Mouse (Mus musculus) spleen, adult 18-20 months (tissue): ENCODE results near the gene Rbp7.
"Not testable (repeated sequence)": the region's sequence is repeated elsewhere in the genome, so short reads cannot be mapped to it uniquely, and the experiment has no call there.

Source experiments
- DNase-seq, 2 experiments: peaks; one replicate each; pipeline ENCODE4 v3.0.0; 2022; ENCODE audit warnings: mixed read lengths in 2 of 2

Gene Rbp7

DNA sequence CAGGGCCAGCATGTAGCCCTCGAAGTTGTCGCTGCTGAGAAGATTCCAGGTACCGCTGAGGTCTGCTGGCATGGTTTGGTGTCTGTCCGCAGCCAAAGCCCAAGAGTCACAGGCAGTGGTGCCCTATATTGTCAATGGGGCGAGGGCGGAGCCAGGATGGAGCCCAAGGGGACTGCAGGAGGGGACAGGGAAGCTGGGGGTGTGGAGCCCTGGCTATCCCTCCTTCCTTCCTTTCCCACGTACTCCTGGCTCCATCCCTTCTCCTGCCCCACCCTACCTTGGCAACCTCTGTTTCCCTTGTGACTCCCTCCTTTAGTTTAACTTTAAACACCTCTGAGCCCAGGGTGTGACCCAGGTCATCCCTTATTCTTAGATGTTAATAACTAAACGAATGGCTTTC lies at the start of gene Rbp7:
Rbp7 (minus strand) TSS at position 100 of the 400 bp plus-strand sequence.
- DNase-seq, result no peak

DNA sequence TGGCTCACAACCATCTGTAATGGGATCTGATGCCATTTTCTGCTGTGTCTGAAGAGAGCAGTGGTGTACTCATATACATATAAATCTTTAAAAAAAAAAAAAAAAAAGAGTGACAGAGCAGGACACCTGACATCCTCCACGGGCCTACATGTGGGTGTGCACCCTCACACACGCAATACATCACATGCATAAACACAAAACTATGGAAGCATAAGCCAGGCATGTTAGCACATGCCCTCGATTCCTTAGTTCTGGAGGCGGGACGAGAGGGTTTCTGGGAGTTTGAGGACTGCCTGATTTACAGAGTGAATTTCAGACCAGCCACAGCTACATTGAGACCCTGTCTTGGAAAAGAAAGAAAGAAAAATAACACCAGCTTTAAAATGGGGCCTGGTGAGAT lies 49.6 kb upstream of the Rbp7 start:
- DNase-seq, result no peak

DNA sequence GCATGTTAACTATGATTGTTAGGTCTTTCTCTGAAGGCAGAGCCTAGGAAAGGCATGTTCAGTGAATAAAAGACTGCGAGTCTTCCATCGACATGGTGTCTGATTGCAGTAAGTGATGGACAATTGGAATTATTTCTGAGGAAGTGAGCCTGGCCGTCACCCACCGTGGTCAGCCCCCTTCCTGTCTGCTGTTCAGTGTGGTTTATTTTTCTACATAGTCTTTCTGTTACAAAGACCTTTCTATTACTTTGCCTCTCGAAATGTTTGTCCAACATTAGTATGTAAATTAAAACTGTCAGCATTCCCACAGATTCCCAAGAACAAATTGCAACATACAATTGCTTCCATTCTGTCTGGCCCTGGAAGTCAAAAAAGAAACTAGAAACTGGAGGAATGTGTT lies 45.0 kb upstream of the Rbp7 start:
- no peak for DNase-seq

DNA sequence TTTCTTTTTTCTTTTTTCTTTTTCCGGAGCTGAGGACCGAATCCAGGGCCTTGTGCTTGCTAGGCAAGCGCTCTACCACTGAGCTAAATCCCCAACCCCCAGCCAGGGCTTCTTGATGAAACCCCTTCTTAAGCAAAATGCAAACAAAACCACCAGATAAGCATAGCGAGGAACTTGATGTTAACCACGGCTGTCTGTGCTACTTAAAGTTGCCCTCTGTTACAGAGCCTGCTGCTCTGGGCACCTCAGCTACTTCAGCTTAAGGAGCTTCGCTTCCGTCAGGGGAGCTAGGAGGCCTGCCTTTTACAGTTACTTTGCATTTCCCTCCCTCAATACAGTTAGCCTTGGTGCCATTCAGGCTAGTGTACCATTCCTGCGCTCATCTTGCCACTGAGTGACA lies 44.1 kb upstream of the Rbp7 start:
- DNase-seq, result no peak

DNA sequence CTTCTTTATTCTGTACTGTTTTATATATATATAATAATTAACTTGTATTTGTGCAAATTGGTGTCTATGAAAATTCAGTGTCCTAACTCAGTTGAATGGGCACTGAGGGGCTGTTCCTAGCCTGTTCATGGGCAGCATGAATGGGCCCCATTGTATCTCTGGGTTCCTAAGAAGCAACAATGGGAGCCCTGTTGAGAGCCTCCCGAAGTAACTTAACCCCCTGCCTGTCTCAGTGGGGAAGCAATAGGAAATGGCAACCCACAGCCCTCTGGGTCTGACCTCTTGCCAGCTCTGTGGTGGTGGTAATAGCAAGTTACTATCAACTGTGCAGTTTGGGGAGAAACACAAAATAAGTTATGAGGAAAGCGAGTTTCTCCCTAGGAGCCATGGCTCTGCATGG lies 41.8 kb upstream of the Rbp7 start:
- DNase-seq, result no peak

DNA sequence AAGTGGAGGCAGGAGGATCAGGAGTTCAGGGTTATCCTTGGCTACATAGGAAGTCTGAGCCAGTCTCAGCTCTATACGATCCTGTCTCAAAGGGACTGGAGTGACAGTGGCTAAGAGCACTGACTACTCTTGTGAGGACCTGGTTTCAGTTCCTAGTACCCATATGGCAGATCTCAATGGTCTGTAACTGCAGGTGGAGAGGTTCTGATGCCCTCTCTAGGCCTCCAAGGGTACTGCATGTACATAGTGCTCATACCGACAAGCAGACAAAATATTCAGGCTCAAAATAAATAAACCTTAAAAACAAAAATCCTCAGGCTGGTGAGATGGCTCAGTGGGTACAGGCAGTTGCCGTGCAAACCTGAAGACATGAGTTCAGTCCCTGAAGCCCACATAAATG lies 36.4 kb upstream of the Rbp7 start:
- DNase-seq, result no peak

DNA sequence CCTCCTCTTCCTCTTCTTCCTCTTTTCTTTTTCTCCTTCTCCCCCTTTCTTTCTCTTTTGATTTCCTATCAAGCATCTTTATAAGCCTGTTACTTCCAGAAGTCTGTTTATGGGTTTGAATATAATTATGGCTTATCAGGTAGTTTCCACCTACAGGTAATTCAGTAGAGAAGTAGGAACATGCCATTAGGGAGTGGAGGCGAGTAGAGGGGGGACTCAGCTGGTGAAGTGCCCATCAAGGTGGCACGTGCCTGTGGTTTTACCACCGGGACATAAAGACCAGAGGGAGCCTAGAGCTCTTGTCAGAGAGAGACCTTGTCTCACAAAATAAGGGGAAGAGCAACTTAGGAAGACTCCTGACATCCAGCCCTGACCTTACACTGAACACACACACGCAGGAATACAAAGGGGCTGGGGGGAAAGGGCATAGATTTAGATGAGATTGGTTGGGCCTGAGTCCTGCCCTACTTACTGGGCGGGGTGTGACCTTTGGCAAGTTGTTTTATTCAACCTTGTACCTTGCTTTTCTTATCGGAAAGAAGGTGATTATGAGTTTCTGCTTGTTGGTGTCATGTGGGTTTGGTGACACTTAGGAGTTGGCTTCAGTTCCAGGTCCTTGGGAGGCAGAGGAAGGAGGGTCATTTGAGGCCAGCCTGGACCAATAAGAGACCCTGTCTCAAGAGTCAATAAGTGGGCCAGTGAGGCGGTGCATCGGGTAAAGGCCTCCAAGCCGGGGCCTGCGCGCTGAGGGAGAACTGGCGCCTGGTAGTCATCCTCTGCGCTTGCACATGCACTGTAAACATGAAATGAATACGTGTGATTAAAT lies 34.9 kb upstream of the Rbp7 start:
- DNase-seq, result no peak

DNA sequence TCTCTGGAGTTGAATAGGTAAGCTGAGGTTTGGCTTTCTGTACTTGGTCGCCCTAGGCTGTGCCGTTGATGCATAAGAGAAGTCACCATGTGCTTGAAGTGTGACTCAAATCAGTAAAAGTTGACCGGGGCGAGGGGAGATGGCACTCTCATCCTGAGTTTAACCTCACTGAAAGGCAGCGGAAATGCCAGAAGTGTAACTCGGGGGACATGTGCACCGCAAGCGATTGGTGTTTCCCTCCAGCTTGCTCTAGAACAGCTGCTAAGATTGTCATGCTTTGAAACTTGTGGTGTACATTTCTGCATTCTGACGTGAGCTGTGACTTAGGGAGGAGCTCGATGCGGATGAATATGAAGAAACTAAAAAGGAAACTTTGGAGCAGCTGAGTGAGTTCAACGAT lies 33.0 kb upstream of the Rbp7 start:
- DNase-seq, result no peak

DNA sequence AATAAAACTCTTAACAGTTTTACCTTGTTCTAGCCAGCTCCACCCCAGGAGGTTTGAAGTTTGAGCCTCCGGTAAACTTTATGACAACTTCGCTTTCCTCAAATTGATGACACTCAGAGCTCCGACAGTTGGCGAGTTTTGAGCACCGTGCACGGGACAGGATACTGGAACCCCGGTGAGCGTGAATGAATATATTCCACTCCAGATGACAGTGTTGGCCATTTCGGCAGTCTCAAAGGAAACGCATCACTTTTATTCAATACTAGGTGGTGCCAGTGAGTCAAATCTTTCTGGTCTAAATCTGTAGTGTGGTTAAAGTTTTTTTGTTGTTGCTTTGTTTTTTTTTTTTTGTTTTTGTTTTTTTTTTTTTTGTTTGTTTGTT lies 31.0 kb upstream of the Rbp7 start:
- peak in 1 of 2 experiments; percentile 14 for DNase-seq

DNA sequence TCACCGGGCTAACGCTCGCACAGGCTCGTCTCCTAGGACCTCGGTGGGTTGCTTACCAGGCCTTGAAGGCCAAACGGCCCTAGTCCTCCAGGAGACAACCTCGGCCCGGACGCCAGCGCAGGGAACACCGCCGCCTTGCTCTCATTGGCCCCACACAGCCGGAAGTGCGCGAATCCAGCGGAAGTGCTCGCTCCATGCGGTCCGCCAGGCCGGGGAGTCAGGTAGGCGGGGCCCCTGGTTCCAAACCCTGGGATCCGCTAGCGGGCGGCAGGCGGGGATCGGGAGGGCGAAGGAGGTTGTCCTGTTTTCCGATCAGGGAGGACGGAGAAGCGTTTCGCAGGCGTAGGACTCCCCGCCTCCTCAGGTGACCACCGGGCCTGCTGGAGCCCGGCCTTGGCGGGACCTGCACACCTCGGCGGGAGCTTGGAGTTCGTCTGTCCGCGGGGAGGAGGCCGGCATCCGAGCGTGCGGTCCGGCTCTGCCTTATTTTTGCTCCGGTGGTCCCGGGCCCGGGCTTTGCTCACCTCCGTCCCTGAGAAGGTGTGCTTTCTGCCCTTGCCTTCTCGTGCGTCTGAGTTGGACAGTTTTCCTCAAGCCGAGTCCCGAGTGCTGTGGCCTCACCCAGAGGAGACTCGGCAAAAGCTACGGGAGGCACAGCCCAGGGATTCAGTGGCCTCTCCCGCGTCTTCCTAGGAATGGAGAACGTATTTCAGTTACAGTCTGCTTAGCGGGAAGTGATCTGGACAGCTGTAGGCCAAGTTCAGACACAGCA lies 30.5 kb upstream of the Rbp7 start, which contains the start of the genes Nmnat1 and Lzic:
Nmnat1 (minus strand) TSS at position 150 of the 772 bp plus-strand sequence.
Lzic (plus strand) TSS at position 177 of the 772 bp plus-strand sequence.
- peak; percentile 75 to 85 for DNase-seq

DNA sequence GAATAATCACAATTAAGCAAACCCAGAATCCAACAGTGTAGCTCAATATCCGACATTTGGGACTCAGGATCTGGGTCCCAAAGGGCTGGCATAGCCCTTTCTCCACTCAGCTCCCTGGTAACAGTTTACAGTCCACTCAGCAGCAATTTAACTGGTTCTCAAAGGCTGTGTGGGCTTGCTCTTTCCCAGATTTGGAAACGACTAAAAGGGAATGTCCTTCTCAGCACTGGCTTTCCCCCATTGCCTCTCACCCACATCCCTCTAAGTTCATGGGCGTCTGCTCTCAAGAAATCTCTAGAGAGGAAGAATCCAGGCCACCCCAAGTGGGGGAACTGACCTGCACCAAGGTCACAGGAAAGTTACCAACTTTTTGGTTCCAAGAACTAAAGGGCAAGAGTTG lies 29.8 kb upstream of the Rbp7 start:
- no peak for DNase-seq

DNA sequence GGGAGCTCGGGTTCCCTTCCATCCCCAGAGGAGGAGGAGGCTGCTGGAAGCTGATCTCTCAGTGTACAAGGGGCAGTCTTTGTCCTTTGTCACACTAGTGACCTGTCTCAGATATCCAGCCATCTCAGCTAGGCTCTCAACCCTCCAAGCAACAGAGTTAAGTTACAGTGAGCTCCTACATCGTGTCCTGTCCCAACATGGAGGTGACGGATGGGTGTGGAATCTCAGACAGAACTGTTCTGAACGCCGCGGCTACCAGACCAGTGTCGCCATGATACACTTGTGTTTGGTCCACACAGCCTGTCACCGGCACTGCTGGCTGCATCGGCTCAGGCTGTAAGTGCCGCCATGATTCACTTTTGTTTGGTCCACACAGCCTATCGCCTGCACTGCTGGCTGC lies 22.3 kb upstream of the Rbp7 start, which contains the start of gene Tmem274:
Tmem274 (plus strand) TSS at position 301 of the 400 bp plus-strand sequence.
- DNase-seq, result no peak

DNA sequence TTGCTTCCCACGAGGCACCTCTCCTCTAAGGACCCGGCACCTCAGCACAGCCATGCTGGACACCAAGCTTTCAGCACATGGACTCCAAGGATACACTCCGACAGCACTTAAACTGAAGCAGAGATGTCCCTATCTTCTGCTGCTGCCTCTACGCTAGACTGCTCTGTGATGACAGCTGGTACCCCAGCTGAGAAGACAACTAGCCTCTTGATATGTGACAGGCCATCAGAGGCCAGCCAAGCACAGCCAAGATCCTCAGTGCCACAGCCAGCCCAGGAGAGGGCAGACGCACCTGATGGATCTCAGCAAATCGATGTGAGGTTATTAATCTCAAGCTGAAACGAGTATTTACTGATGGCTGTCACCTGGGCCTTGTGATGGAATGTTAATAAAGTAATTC lies 20.3 kb upstream of the Rbp7 start:
- DNase-seq, result no peak

DNA sequence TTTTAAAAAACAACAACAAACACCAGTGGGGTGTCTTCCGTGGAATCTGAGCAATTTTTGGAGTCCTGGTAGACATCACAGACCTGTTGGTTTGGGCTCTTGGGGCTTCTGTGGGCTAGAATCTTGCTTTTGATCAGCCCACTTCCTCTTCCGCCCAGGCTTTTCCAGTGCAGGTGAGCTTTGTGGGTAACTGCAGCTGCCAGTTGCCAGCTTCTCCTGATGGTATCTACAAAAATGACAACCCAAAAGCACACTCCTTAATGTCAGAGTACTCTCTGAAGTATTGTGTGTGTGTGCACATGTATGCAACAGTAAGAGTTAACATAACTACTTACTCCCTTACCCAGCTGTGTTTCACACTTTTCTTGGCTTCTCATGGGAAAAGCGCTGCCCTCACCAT lies 14.8 kb upstream of the Rbp7 start:
- DNase-seq, result peak in 1 of 2 experiments; percentile 18

DNA sequence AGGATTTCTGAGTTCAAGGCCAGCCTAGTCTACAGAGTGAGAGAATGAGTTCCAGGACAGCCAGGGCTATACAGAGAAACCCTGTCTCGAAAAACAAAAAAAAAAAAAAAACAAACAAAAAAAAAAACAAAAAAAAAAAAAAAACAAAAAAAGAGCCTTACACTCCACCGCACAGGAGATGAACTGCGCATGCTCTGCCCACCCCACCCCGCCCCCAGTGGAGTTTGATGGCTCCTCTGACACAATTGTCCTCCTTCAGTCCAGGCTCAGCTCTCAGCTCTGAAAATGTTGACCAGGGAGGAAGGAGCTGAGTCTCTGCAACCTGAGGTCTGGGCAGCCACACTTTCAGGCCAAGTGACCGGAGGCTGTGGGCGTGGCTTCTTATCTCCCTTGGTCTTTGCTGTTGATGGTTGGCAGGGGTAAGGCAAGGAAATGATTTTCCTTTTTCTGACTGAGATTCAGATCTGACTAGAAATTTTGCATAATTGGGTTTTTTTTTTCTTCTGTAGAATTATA lies 8.7 kb upstream of the Rbp7 start:
- DNase-seq, result no peak

DNA sequence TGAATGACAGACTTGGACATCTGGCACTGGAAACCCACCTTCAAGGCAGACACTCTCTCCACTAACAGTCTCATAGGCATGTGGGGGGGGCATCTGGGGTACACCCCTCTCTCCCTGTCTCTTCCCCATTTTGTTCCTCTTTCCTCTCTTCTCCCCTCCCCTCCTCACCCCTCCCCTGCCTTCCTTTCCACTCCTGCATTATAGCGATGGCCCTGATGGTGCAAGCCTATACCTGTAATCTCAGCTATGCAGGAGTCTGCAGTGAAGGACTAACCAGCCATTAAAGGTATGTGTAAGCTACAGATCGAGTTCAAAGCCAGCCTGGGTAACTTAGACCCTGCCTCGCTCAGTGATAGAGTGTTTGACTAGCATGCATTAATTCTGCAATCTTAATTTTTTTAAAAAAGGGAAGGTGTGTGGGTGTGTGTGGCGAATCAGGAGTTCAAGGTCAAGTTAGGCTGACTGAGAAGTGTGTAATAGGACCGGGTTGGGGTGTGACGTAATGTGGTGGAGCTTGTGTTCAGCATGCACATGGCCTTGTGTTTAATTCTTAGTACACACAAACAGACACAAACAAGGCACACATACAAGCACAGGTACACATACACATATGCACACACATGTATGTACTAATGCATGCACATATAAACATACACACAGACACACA lies 7.7 kb upstream of the Rbp7 start:
- DNase-seq, result no peak

DNA sequence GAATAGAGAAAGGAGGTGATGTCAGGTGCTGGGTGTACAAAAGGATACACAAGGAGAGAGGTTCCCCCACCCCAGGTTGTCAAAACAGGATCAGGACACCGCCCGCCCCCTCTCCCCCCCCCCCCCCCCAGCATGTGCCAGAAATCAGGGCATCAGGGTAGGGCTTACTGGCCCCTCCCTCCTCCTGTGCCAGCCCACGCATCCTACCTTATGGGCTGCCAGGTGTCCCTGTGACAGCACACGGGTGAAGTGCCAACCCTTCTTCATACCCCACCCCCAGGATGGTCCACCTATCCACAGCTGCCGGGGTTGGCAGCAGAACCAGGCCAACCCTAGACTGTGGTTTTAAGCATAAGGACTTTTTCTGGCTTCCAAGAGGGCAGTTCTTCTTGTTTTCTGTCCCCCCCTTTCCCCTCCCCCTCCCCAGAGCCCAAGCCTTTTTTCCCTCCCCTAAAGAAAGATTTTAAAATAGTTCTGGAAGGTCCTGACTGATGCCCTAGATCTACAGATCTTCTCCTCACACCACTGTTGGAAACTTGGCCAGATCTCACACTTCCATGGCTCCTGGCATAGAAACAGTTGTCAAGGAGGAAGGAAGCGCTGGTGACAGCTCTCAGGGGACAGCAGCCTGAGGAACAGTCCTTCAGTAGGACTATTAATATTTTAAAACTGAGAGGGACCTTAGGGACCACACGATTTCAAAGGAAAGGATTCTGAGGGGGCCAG lies 7.0 kb upstream of the Rbp7 start:
- DNase-seq, result no peak

DNA sequence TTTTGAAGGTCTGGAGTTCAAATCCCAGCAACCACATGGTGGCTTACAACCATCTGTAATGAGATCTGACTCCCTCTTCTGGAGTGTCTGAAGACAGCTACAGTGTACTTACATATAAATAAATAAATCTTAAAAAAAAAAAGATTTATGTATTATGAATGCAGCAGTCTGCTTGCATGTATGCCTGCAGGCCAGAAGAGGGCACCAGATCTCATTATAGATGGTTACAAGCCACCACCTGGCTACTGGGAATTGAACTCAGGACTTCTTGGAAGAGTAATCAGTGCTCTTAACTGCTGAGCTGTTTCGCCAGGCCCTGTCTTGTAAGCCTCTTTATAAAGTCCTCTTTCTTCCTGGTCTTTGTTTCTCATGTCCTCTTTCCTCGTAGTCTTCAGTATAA lies 5.7 kb upstream of the Rbp7 start:
- DNase-seq, result not testable (repeated sequence)

DNA sequence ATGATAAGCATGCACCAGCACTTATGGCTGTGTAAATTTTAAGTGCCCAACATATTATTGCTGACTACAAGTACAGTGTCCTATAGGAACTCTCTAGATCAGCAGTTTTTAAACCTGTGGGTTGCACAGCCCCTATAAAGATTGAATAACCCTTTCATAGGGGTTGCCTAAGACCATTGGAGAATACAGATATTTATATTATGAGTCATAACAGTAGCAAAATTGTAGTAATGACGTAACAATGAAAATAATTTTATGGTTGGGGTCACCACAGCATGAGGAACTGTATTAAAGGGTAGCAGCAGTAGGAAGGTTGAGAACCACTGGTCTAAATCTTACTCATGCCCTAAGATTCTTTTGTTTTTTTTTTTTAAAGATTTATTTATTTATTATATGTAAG lies 4.6 kb upstream of the Rbp7 start:
- no peak for DNase-seq

DNA sequence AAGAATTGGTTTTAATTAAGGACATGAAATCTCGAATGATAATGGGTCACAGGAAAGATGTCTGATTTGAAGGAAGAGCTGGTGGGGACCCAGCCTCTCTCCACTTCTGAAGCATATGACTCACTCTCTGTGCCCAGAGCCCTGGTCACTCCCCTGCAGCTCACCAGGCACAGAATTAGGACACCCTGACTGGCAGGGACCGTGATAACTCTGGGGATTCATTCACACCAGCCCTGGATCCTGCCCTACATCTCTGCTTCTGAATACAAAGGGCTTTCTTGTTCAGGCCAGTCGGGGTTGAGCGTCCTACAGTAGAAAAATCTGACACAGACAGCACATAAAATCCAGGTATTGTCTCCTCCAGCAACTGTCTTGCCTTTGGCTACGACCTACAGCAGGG lies 3.7 kb upstream of the Rbp7 start:
- DNase-seq, result no peak

DNA sequence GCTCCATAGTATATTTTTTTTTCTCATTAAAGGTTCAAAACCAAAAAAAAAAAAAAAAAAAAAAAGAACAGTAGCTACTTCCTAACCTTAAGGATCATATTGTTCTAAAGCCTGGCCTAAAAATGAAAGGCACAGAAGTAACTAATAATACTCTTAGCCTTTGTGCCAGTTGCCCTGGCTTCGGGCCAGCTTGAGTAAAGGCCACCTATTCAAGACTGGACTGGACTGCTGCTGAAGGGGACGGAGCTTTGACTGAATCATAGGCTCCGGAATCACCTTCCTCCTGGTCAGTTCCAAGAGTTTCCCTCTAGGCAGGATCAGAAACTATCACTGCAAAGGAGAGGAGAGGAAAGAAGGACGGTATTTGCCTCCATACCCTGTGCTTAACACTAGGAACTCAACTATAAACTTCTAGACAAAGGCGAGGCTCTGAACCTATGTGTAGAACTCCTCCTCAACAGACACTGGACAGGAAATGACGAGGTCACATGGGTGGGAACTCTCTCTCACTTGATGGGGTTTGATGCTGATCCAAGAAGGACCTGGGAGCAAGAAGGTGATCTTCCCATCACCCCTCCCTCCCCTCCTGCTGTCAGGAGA lies 3.2 kb upstream of the Rbp7 start:
- no peak for DNase-seq

DNA sequence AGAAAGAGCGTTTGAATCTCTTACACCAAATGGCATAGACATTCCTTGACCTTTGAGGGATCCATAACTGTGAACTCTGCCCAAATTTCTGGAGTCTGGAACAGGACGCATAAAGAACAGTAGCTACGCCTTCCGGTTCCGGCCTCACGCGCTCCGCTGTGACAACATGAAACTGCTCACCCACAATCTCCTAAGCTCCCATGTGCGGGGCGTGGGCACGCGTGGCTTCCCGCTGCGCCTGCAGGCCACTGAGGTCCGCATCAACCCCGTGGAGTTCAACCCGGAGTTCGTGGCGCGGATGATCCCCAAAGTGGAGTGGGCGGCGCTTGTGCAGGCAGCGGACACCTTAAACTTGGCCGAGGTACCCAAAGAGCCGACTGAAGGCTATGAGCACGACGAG lies 2.4 kb upstream of the Rbp7 start:
- DNase-seq, result not testable (repeated sequence)
